Mouse (Mus musculus) kidney, postnatal 0 days (tissue): ENCODE results near the gene Nt5m. TPM values are rescaled to one million over a fixed set of nuclear protein-coding genes. Genes with fewer than 3 reads are reported as not detected.
"Not testable (repeated sequence)": the region's sequence is repeated elsewhere in the genome, so short reads cannot be mapped to it uniquely, and the experiment has no call there.

Source experiments
- ATAC-seq: fragments of 200-750 bp; cut with Nextera tagmentation; replicated peaks from 2 replicates; pipeline ENCODE4 v1.8.0; 2017; ENCODE audit warnings: low read depth, moderate number of reproducible peaks, moderate TSS enrichment, moderate library complexity; ENCODE audit not compliant: low FRiP score
- DNase-seq: peaks from one replicate; pipeline ENCODE4 v3.0.0-alpha.2; 2016; ENCODE audit warnings: low spot score
- H3K27ac ChIP-seq: fragments of 300-500 bp; sonication (generic); 2 replicates; pipeline ENCODE4 v1.5.1; 2014; ENCODE audit warnings: mild to moderate bottlenecking
- H3K27me3 ChIP-seq: fragments of 300-500 bp; sonication (generic); 2 replicates; pipeline ENCODE4 v1.6.1; 2014; ENCODE audit warnings: low read length, mixed read lengths; ENCODE audit not compliant: insufficient read depth
- H3K36me3 ChIP-seq: fragments of 300-500 bp; sonication (generic); 2 replicates; pipeline ENCODE4 v1.6.1; 2014; ENCODE audit warnings: low read length, mixed read lengths; ENCODE audit not compliant: insufficient read depth
- H3K4me1 ChIP-seq: fragments of 300-500 bp; sonication (generic); replicated peaks from 2 replicates; pipeline ENCODE4 v1.6.1; 2014; ENCODE audit warnings: antibody characterized with exemption, low read length, mixed read lengths; ENCODE audit not compliant: insufficient read depth
- H3K4me2 ChIP-seq: fragments of 300-500 bp; sonication (generic); 2 replicates; pipeline ENCODE4 v1.6.1; 2014; ENCODE audit warnings: mild to moderate bottlenecking, low read length, moderate library complexity, mixed read lengths
- H3K4me3 ChIP-seq: fragments of 300-500 bp; sonication (generic); replicated peaks from 2 replicates; pipeline ENCODE4 v1.5.1; 2014; ENCODE audit warnings: low read depth, low read length
- H3K9ac ChIP-seq: fragments of 300-500 bp; sonication (generic); 2 replicates; pipeline ENCODE4 v1.6.1; 2014; ENCODE audit warnings: low read depth, low read length
- H3K9me3 ChIP-seq: fragments of 300-500 bp; sonication (generic); replicated peaks from 2 replicates; pipeline ENCODE4 v1.6.1; 2016; ENCODE audit warnings: low read length, inconsistent platforms, mixed read lengths
- CTCF ChIP-seq: IDR thresholded peaks from 2 replicates; pipeline ENCODE4 v1.5.1; 2016; ENCODE audit warnings: antibody characterized with exemption, low read depth, mild to moderate bottlenecking, moderate library complexity
- WGBS: fragments of 180-500 bp; shearing (Covaris S2); extraction: QIAGEN DNeasy Blood & Tissue Kit; methylation state at CpG from one replicate; pipeline ENCODE4 v1.1.7; 2014; 5-methylcytosine and 5-hydroxymethylcytosine counted together
- polyA plus RNA-seq: library from polyadenylated mRNA; unstranded; fragments of >200 nt; fragmentation: Nextera tagmentation; extraction: Ambion mirVana; gene quantifications from 2 replicates; pipeline ENCODE4 v1.2.1, GENCODE M21; 2015

Gene Nt5m
- polyA plus RNA-seq, 1 experiment from 2014 or later = 41.1 TPM

GRCm38 (mm10) chr11:59813276-59813675 lies 26.0 kb upstream of the Nt5m start:
- Histone ChIP-seq H3K4me1 (peaks cover 8% of the 10 kb centered on the region), H3K4me3 (no peak overlapping the region), H3K27me3 (no peaks in the 10 kb centered on the region), H3K9ac (no peak overlapping the region), H3K4me2 (no peak overlapping the region), H3K27ac (no peak overlapping the region), H3K9me3 (no peaks in the 10 kb centered on the region), H3K36me3 (peaks cover 18% of the 10 kb centered on the region)
- 60% methylated on average over 3 of the region's 3 CpGs for WGBS
- TF ChIP-seq CTCF = no peak
- no peak for ATAC-seq
- no peak for DNase-seq

- no peak overlapping the region for H3K27ac ChIP-seq
- H3K27me3 ChIP-seq = no peaks in the 10 kb centered on the region
- no peak for TF ChIP-seq CTCF
- no peak for ATAC-seq
- no peak overlapping the region for H3K9ac ChIP-seq
- no peak overlapping the region for H3K4me2 ChIP-seq
- no peaks in the 10 kb centered on the region for H3K9me3 ChIP-seq
- no peak overlapping the region for H3K4me3 ChIP-seq
- DNase-seq = no peak
- H3K36me3 ChIP-seq = peaks cover 28% of the 10 kb centered on the region
- 97% methylated on average over 1 of the region's 1 CpGs for WGBS
- no peaks in the 10 kb centered on the region for H3K4me1 ChIP-seq
Observed at GRCm38 (mm10) chr11:59814311-59814710, 24.9 kb upstream of the Nt5m start.

DNA sequence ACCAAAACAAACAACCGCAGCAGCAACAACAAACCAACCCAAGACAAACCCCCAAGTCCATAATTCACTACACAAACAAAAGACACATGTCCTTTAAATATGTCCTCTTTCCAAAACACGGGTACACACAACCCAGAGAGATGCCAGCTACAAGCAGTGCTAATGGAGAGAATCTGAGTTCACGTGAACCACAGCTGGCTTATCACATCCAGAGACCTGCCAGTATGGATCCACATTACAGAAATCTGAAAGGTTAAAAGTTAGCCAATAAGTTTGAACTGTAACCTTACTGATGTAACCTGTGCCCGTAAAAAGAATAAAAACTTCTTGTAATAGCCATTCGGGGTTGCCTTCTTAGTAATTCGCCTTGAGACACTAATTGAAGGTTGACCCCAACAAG lies 24.3 kb upstream of the Nt5m start:
- Histone ChIP-seq H3K27me3 (no peaks in the 10 kb centered on the region), H3K4me2 (no peak overlapping the region), H3K9me3 (no peaks in the 10 kb centered on the region), H3K36me3 (peaks cover 34% of the 10 kb centered on the region), H3K4me1 (no peaks in the 10 kb centered on the region), H3K27ac (no peak overlapping the region), H3K9ac (no peak overlapping the region), H3K4me3 (no peak overlapping the region)
- DNase-seq (no peak), ATAC-seq (no peak)
- no peak for TF ChIP-seq CTCF
- WGBS = 76% methylated on average over 6 of the region's 6 CpGs

- 84% methylated on average over 6 of the region's 6 CpGs for WGBS
- peaks cover 37% of the 10 kb centered on the region for H3K36me3 ChIP-seq
- DNase-seq = no peak
Observed at GRCm38 (mm10) chr11:59815482-59816065, 23.7 kb upstream of the Nt5m start.

GRCm38 (mm10) chr11:59817916-59818315 lies 21.3 kb upstream of the Nt5m start:
- H3K36me3 ChIP-seq = peaks cover 56% of the 10 kb centered on the region
- H3K9ac ChIP-seq = no peak overlapping the region
- H3K9me3 ChIP-seq = no peaks in the 10 kb centered on the region
- TF ChIP-seq CTCF = no peak
- H3K27me3 ChIP-seq = no peaks in the 10 kb centered on the region
- WGBS = 93% methylated on average over 3 of the region's 3 CpGs
- H3K4me3 ChIP-seq = no peak overlapping the region
- no peak for DNase-seq
- H3K4me2 ChIP-seq = no peak overlapping the region
- no peaks in the 10 kb centered on the region for H3K4me1 ChIP-seq
- ATAC-seq = no peak
- H3K27ac ChIP-seq = no peak overlapping the region

More at GRCm38 (mm10) chr11:59815482-59816065, 23.7 kb upstream of the Nt5m start:
- TF ChIP-seq CTCF = no peak
- no peaks in the 10 kb centered on the region for H3K4me1 ChIP-seq
- no peaks in the 10 kb centered on the region for H3K27me3 ChIP-seq
- ATAC-seq = no peak
- no peaks in the 10 kb centered on the region for H3K9me3 ChIP-seq
- H3K4me3 ChIP-seq = no peak overlapping the region
- no peak overlapping the region for H3K27ac ChIP-seq
- no peak overlapping the region for H3K9ac ChIP-seq
- no peak overlapping the region for H3K4me2 ChIP-seq

- peaks cover 84% of the 10 kb centered on the region for H3K36me3 ChIP-seq
- no peak overlapping the region for H3K4me3 ChIP-seq
- DNase-seq (no peak), ATAC-seq (no peak)
- no peaks in the 10 kb centered on the region for H3K27me3 ChIP-seq
- H3K9ac ChIP-seq = no peak overlapping the region
- no peaks in the 10 kb centered on the region for H3K4me1 ChIP-seq
- no peak for TF ChIP-seq CTCF
- H3K27ac ChIP-seq = no peak overlapping the region
- H3K4me2 ChIP-seq = no peak overlapping the region
- H3K9me3 ChIP-seq = no peaks in the 10 kb centered on the region
- WGBS = 91% methylated on average over 3 of the region's 3 CpGs
Observed at GRCm38 (mm10) chr11:59821625-59822024, 17.6 kb upstream of the Nt5m start.

GRCm38 (mm10) chr11:59837789-59838188 lies 1.5 kb upstream of the Nt5m start:
- not testable (repeated sequence) for DNase-seq, H3K4me3 ChIP-seq, H3K9ac ChIP-seq, H3K27ac ChIP-seq, H3K27me3 ChIP-seq, ATAC-seq, H3K9me3 ChIP-seq
- Histone ChIP-seq H3K4me1 (peaks cover 14% of the 10 kb centered on the region), H3K4me2 (peak overlapping the region; percentile 57; the same call in 1 of the 2 replicates), H3K36me3 (peaks cover 20% of the 10 kb centered on the region)
- no CpG with 5 or more reads among the region's 1 CpGs for WGBS
